Mouse (Mus musculus) cerebellum, adult 11-12 months (tissue): ENCODE measurements around the gene Sema3d.

Source experiments
- DNase-seq: peaks from one replicate; pipeline ENCODE4 v3.0.0; 2022

The Sema3d gene

DNA sequence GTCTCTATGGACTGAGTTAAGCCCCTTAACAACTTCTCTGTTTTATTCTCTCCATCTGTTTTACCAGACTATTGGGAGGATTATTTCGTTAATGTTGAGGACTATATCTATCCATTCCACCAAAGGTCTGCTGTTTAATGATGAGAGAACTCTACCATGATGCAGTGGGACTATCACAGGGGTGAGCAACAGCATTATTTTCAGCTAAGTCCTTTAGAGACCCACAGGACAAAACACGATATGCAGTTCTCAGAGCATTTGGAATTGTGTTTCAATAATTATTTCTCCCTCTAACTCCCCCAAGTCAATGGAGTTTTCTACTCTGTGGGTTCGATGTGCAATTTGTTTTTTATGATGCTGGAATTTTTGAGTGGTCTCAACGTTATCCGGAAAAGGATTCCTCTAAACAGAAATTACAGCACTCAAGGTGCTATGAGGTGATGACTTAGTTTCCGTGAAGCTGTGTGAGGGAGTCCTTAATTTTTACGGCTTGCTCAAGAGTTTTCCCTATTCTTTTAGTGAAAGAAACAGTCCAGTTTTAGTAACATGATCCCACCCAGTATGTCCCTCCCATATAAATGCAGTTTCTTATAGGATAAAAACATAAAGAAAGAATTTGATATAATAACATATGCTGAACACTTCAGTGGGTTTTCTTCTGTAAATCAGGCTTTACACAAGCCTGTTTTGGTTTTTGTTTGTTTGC is 254.7 kb downstream of the Sema3d start:
- DNase-seq: no peak
